Mouse (Mus musculus): ENCODE data around the gene Vmn1r114. TPM values are rescaled to one million over a fixed set of nuclear protein-coding genes. Genes with fewer than 3 reads are reported as not detected.

Vmn1r114 gene
- polyA plus RNA-seq (2014; fragmentation: Illumina TruSeq; extraction: RNeasy Lipid Tissue Mini Kit (QIAGEN cat#74804); ENCODE audit: low read depth, low replicate concordance): not detected

GRCm38 (mm10) chr7:20812086-20812485, at the start of gene Vmn1r114:
TSS of gene Vmn1r114 (minus strand) at chr7:20812186.

GRCm38 (mm10) chr7:20844885-20845284, 32.9 kb upstream of the Vmn1r114 start, which contains the start of gene Vmn1r115:
TSS of gene Vmn1r115 (minus strand) at chr7:20844985.

GRCm38 (mm10) chr7:20786985-20787384, 25.0 kb downstream of the Vmn1r114 start, which contains the start of gene Vmn1r113:
TSS of gene Vmn1r113 (plus strand) at chr7:20787285.

GRCm38 (mm10) chr7:20770885-20771284, 41.1 kb downstream of the Vmn1r114 start, which contains the start of gene Vmn1r112:
TSS of gene Vmn1r112 (plus strand) at chr7:20771185.

Other genes starting within 250 kb of the Vmn1r114 start
- not detected for gene Gm4141, start 235.9 kb downstream of the Vmn1r114 start, polyA plus RNA-seq (2014; fragmentation: Illumina TruSeq; extraction: RNeasy Lipid Tissue Mini Kit (QIAGEN cat#74804); ENCODE audit: low read depth, low replicate concordance)
- gene Gm4513, start 213.2 kb downstream of the Vmn1r114 start, polyA plus RNA-seq (2014; fragmentation: Illumina TruSeq; extraction: RNeasy Lipid Tissue Mini Kit (QIAGEN cat#74804); ENCODE audit: low read depth, low replicate concordance): not detected
- gene Vmn1r107, start 143.3 kb downstream of the Vmn1r114 start, polyA plus RNA-seq (2014; fragmentation: Illumina TruSeq; extraction: RNeasy Lipid Tissue Mini Kit (QIAGEN cat#74804); ENCODE audit: low read depth, low replicate concordance): not detected
- gene Vmn1r111, start 109.0 kb downstream of the Vmn1r114 start, polyA plus RNA-seq (2014; fragmentation: Illumina TruSeq; extraction: RNeasy Lipid Tissue Mini Kit (QIAGEN cat#74804); ENCODE audit: low read depth, low replicate concordance): not detected
- gene Gm10668, start 81.6 kb downstream of the Vmn1r114 start, polyA plus RNA-seq (2014; fragmentation: Illumina TruSeq; extraction: RNeasy Lipid Tissue Mini Kit (QIAGEN cat#74804); ENCODE audit: low read depth, low replicate concordance): not detected
- gene Vmn1r112, start 41.0 kb downstream of the Vmn1r114 start, polyA plus RNA-seq (2014; fragmentation: Illumina TruSeq; extraction: RNeasy Lipid Tissue Mini Kit (QIAGEN cat#74804); ENCODE audit: low read depth, low replicate concordance): not detected
- gene Vmn1r113, start 24.9 kb downstream of the Vmn1r114 start, polyA plus RNA-seq (2014; fragmentation: Illumina TruSeq; extraction: RNeasy Lipid Tissue Mini Kit (QIAGEN cat#74804); ENCODE audit: low read depth, low replicate concordance): not detected
- gene Vmn1r115, start 32.8 kb upstream of the Vmn1r114 start, polyA plus RNA-seq (2014; fragmentation: Illumina TruSeq; extraction: RNeasy Lipid Tissue Mini Kit (QIAGEN cat#74804); ENCODE audit: low read depth, low replicate concordance): not detected
- gene Vmn1r116, start 60.1 kb upstream of the Vmn1r114 start, polyA plus RNA-seq (2014; fragmentation: Illumina TruSeq; extraction: RNeasy Lipid Tissue Mini Kit (QIAGEN cat#74804); ENCODE audit: low read depth, low replicate concordance): not detected
- not detected for gene Vmn1r117, start 71.9 kb upstream of the Vmn1r114 start, polyA plus RNA-seq (2014; fragmentation: Illumina TruSeq; extraction: RNeasy Lipid Tissue Mini Kit (QIAGEN cat#74804); ENCODE audit: low read depth, low replicate concordance)
- not detected for gene Vmn1r118, start 100.2 kb upstream of the Vmn1r114 start, polyA plus RNA-seq (2014; fragmentation: Illumina TruSeq; extraction: RNeasy Lipid Tissue Mini Kit (QIAGEN cat#74804); ENCODE audit: low read depth, low replicate concordance)
- gene Vmn1r119, start 200.3 kb upstream of the Vmn1r114 start, polyA plus RNA-seq (2014; fragmentation: Illumina TruSeq; extraction: RNeasy Lipid Tissue Mini Kit (QIAGEN cat#74804); ENCODE audit: low read depth, low replicate concordance): not detected
- not detected for gene Vmn1r120, start 241.6 kb upstream of the Vmn1r114 start, polyA plus RNA-seq (2014; fragmentation: Illumina TruSeq; extraction: RNeasy Lipid Tissue Mini Kit (QIAGEN cat#74804); ENCODE audit: low read depth, low replicate concordance)

All from sigmoid colon, adult 10 weeks (tissue).